Mouse (Mus musculus) CH12.LX (cell line): ENCODE measurements around the gene Rhob. TPM values are rescaled to one million over a fixed set of nuclear protein-coding genes. Genes with fewer than 3 reads are reported as not detected.
"Not testable (repeated sequence)": the region's sequence is repeated elsewhere in the genome, so short reads cannot be mapped to it uniquely, and the experiment has no call there.

Experiments used
- DNase-seq: peaks from one replicate; pipeline ENCODE4 v3.0.0-alpha.2; 2013; ENCODE audit errors: extremely low read depth
- H3K27ac ChIP-seq: 2 replicates; pipeline ENCODE4 v1.5.1; 2012; ENCODE audit warnings: low read depth, mild to moderate bottlenecking, control low read depth, moderate library complexity; ENCODE audit not compliant: insufficient read depth
- H3K27me3 ChIP-seq: replicated peaks from 2 replicates; pipeline ENCODE3; 2012; ENCODE audit warnings: inconsistent platforms
- H3K36me3 ChIP-seq, 2 experiments: replicated peaks in 1 of 2; 2 replicates each; pipeline versions ENCODE3 to v1.6.1; 2012; ENCODE audit warnings: inconsistent platforms in 1 of 2, low read length in 1 of 2, mild to moderate bottlenecking in 1 of 2, mixed read lengths in 1 of 2, moderate library complexity in 1 of 2; ENCODE audit not compliant: control insufficient read depth in 1 of 2, insufficient read depth in 1 of 2
- H3K4me1 ChIP-seq, 2 experiments: 2 replicates each; pipeline ENCODE4 v1.6.1; 2012; ENCODE audit warnings: inconsistent platforms in 1 of 2, moderate library complexity in 1 of 2; ENCODE audit not compliant: insufficient read depth in 2 of 2, control insufficient read depth in 1 of 2
- H3K4me2 ChIP-seq: 2 replicates; pipeline ENCODE4 v1.6.1; 2012; ENCODE audit warnings: low read depth, mild to moderate bottlenecking, control low read depth; ENCODE audit not compliant: poor library complexity, insufficient read depth, severe bottlenecking
- H3K4me3 ChIP-seq, 3 experiments: fragments of 150-350 bp in 1 of 3; sonication (generic) in 1 of 3; replicated peaks in 1 of 3; 2 replicates each; pipeline versions ENCODE3 to v1.5.1; 2011 to 2012; ENCODE audit warnings: low read depth in 2 of 3, low read length in 2 of 3, mild to moderate bottlenecking in 2 of 3, moderate library complexity in 2 of 3, control low read depth in 1 of 3, improper control_type of control experiment in 1 of 3, inconsistent platforms in 1 of 3, mixed read lengths in 1 of 3; ENCODE audit not compliant: poor library complexity in 1 of 3
- H3K79me2 ChIP-seq: replicated peaks from 2 replicates; pipeline ENCODE4 v1.6.1; 2012; ENCODE audit warnings: mild to moderate bottlenecking, moderate library complexity; ENCODE audit not compliant: control insufficient read depth, poor library complexity, insufficient read depth, severe bottlenecking; ENCODE audit errors: extremely low read depth
- H3K9ac ChIP-seq: 2 replicates; pipeline ENCODE4 v1.6.1; 2012; ENCODE audit warnings: low read depth, mild to moderate bottlenecking, control low read depth, moderate library complexity; ENCODE audit not compliant: insufficient read depth
- H3K9me3 ChIP-seq: replicated peaks from 2 replicates; pipeline ENCODE3; 2012; ENCODE audit warnings: low read length, inconsistent platforms, mixed read lengths
- BHLHE40 ChIP-seq: IDR thresholded peaks from 2 replicates; pipeline ENCODE4 v1.6.1; 2011; ENCODE audit warnings: mild to moderate bottlenecking, low read depth, low read length, improper control_type of control experiment
- EP300 ChIP-seq: IDR thresholded peaks from 2 replicates; pipeline ENCODE4 v1.6.1; 2011; ENCODE audit warnings: low read length, improper control_type of control experiment
- HCFC1 ChIP-seq: IDR thresholded peaks from 2 replicates; pipeline ENCODE4 v1.6.1; 2012; ENCODE audit warnings: low read depth, mild to moderate bottlenecking, inconsistent platforms, low read length, improper control_type of control experiment
- MAFK ChIP-seq: IDR thresholded peaks from 2 replicates; pipeline ENCODE4 v1.6.1; 2011; ENCODE audit warnings: low read length, improper control_type of control experiment; ENCODE audit not compliant: insufficient replicate concordance
- MAZ ChIP-seq: IDR thresholded peaks from 2 replicates; pipeline ENCODE4 v1.6.1; 2012; ENCODE audit warnings: low read depth, mild to moderate bottlenecking, inconsistent platforms, low read length, improper control_type of control experiment, moderate library complexity
- NRF1 ChIP-seq: IDR thresholded peaks from 2 replicates; pipeline ENCODE4 v1.6.1; 2014; ENCODE audit warnings: low read depth, mild to moderate bottlenecking, inconsistent platforms, low read length, improper control_type of control experiment, moderate library complexity
- SMC3 ChIP-seq: IDR thresholded peaks from 2 replicates; pipeline ENCODE4 v1.6.1; 2011; ENCODE audit warnings: low read depth, low read length, improper control_type of control experiment
- TBP ChIP-seq: conservative IDR thresholded peaks from 2 replicates; pipeline ENCODE4 v1.6.1; 2011; ENCODE audit warnings: low read depth, low read length, improper control_type of control experiment
- USF2 ChIP-seq: conservative IDR thresholded peaks from 2 replicates; pipeline ENCODE4 v1.6.1; 2011; ENCODE audit warnings: low read depth, low read length, improper control_type of control experiment
- ZMIZ1 ChIP-seq: IDR thresholded peaks from 2 replicates; pipeline ENCODE4 v1.6.1; 2012; ENCODE audit warnings: low read depth, mild to moderate bottlenecking, inconsistent platforms, low read length, improper control_type of control experiment
- ZNF384 ChIP-seq: IDR thresholded peaks from 2 replicates; pipeline ENCODE4 v1.6.1; 2012; ENCODE audit warnings: low read depth, low read length, improper control_type of control experiment, inconsistent platforms
- dilution Hi-C: fragments of 300-500 bp; cut with MboI; formaldehyde crosslinking; loops from 2 replicates; pipeline ENCODE4 v1.14.3; 2020; ENCODE audit warnings: low sequenced_read_pairs; ENCODE audit not compliant: extremely low pct_unique_long_range_greater_than_20kb, extremely low pct_ligation_motif_present
- in situ Hi-C: fragments of 300-500 bp; cut with MboI; formaldehyde crosslinking; loops from 3 replicates; pipeline ENCODE4 v1.14.3; 2019; ENCODE audit warnings: low sequenced_read_pairs, low pct_ligation_motif_present, low pct_unique_long_range_greater_than_20kb, mixed read lengths
- polyA plus RNA-seq: library from polyadenylated mRNA; unstranded; fragments of >175 nt; gene quantifications from 2 replicates; pipeline ENCODE4 v1.2.1, GENCODE M21; 2012; ENCODE audit warnings: low read depth; ENCODE audit not compliant: insufficient read length
- total RNA-seq, 2 experiments: library from RNA; depleted of rRNA; stranded (reverse); fragments of 300-350 nt in 1 of 2; fragments of >200 nt in 1 of 2; gene quantifications; 2 replicates each; pipeline ENCODE4 v1.2.3; 2012 to 2014

The Rhob gene
- total and polyA plus RNA-seq, 3 experiments: 42.1 to 54.1 (median 52.9) TPM

DNA sequence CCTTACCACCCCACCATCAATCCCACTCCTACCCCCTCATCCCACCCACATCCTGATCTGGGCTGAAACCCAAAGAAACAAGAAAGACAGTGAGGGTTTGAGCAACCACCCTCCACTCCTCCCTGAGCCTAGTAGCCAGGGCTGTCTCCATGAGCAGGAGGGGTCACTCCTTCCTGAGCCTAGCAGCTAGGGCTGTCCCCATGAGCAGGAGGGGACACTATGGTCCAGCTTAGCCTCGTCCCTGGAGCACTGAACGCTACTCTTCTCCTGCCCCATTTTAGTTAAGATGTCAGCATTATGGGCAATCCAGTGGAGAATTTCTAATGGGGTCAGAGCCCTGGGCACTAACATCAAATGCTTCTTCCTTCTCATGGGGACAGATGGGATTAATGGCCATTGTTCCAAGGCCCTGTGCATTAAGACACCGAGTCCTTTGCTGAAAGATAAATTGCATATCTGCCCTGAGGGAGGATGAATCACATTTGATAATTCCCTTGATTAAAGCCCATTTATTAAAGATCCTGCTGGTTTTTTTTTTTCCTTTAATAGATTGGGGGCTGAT is 36.1 kb downstream of the Rhob start:
- no peaks in the 10 kb centered on the region for H3K9me3 ChIP-seq
- H3K79me2 ChIP-seq: no peaks in the 10 kb centered on the region
- no peak for TF ChIP-seq SMC3
- TF ChIP-seq MAFK: no peak
- no peak for TF ChIP-seq USF2
- no peak for TF ChIP-seq NRF1
- TF ChIP-seq MAZ: no peak
- no peak for TF ChIP-seq HCFC1
- H3K4me3 ChIP-seq: no peak overlapping the region
- peaks cover 14 to 31% of the 10 kb centered on the region in 2 experiments for H3K4me1 ChIP-seq
- H3K4me2 ChIP-seq: no peak overlapping the region
- no peak overlapping the region for H3K27ac ChIP-seq
- no peak for DNase-seq
- in situ Hi-C loops: no loop called here
- no peak overlapping the region for H3K9ac ChIP-seq
- H3K36me3 ChIP-seq: no peaks in the 10 kb centered on the region
- no peaks in the 10 kb centered on the region for H3K27me3 ChIP-seq
- dilution Hi-C loops: no loop called here

DNA sequence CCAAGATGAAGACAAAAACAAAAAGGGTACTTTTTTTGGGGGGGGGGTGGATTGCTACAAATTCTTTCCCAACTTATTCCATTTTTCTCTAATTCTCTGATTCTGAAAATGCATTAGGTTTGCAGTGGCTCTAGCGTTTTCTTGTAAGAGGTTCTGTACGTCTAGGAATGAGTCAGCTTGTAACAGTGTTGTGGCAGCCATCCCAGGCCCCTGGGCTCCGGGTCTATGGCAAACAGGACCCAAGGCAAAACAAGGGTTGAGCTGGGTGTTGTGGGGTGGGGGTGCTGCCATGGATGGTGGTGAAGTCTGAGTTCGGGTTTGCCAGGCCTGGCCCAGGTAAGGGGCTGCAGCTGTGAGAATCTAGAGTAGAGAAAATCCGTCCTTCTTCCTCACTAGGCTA is 37.3 kb downstream of the Rhob start:
- DNase-seq: no peak
- dilution Hi-C loops: no loop called here
- no peak overlapping the region for H3K4me2 ChIP-seq
- TF ChIP-seq BHLHE40 (no peak), EP300 (no peak), TBP (no peak), MAFK (no peak), ZMIZ1 (no peak)
- TF ChIP-seq, all 38 proteins: peak for 0
- in situ Hi-C loops: no loop called here
- H3K9me3 ChIP-seq: no peaks in the 10 kb centered on the region
- H3K36me3 ChIP-seq: no peaks in the 10 kb centered on the region
- peaks cover 17 to 40% of the 10 kb centered on the region in 2 experiments for H3K4me1 ChIP-seq
- H3K27me3 ChIP-seq: no peaks in the 10 kb centered on the region
- H3K27ac ChIP-seq: no peak overlapping the region
- no peak overlapping the region for H3K9ac ChIP-seq
- H3K79me2 ChIP-seq: no peaks in the 10 kb centered on the region
- no peak overlapping the region for H3K4me3 ChIP-seq

DNA sequence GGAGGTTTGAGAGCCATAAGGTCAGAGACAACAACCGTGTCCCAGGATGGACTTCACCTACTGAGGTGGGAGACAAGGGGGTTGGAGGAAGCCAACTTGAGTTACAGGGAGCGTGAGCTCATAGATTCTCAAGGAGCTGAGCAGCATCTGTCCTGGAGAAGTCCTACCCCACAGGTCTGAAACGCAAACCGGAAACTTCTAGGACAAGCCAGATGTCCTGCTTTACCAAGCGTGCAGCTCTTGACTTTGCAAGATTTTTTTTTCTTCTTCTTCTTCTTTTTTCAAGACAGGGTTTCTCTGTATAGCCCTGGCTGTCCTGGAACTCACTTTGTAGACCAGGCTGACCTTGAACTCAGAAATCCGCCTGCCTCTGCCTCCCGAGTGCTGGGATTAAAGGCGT is 38.2 kb downstream of the Rhob start:
- H3K9ac ChIP-seq, H3K4me3 ChIP-seq, H3K27ac ChIP-seq, H3K9me3 ChIP-seq, in situ Hi-C loops, dilution Hi-C loops, H3K79me2 ChIP-seq, H3K27me3 ChIP-seq, H3K4me2 ChIP-seq, H3K36me3 ChIP-seq: not testable (repeated sequence)
- peak; percentile 74 for TF ChIP-seq ZNF384
- DNase-seq: peak; percentile 33
- peaks cover 17 to 40% of the 10 kb centered on the region in 2 experiments for H3K4me1 ChIP-seq
